Mouse (Mus musculus): ENCODE results near the gene Plvap.

DNA sequence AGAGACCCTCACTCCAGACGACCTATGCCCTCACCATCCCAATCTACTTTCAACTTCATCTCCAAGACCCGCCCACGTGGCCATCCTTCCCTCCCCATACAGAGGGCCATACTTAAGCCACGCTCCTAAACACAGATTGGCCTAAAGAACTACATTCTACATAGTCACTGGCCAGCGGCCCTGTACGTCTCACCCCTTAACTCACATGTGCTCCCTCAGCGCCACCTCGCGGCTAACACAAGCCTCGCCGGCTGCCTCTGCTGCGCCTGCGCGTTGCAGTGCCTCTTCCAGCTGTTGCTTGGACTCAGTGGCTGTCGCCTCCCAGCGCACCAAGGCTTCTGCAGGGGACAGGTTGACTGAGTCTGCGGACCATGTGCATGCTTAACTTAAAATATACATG lies 10.1 kb upstream of the Plvap start:
- TF ChIP-seq CTCF (IDR thresholded peaks at IDR 0.05; ENCODE audit: borderline replicate concordance, insufficient read depth, low read depth, low read length) (peak; percentile 94), POLR2A (IDR thresholded peaks at IDR 0.05; ENCODE audit: borderline replicate concordance, insufficient read depth, low read length) (no peak)
